Mouse (Mus musculus) midbrain, postnatal 0 days (tissue): ENCODE results near the gene Peli2. TPM values are rescaled to one million over a fixed set of nuclear protein-coding genes. Genes with fewer than 3 reads are reported as not detected.

ENCODE experiments used
- ATAC-seq: fragments of 200-750 bp; cut with Nextera tagmentation; 2 replicates; pipeline ENCODE4 v1.8.0; 2017; ENCODE audit warnings: moderate number of reproducible peaks, mild to moderate bottlenecking, moderate TSS enrichment, moderate library complexity; ENCODE audit not compliant: low FRiP score
- DNase-seq: peaks from one replicate; pipeline ENCODE4 v3.0.0-alpha.2; 2015; ENCODE audit warnings: low spot score
- H3K27ac ChIP-seq: fragments of 300-500 bp; sonication (generic); 2 replicates; pipeline ENCODE4 v1.5.1; 2014; ENCODE audit warnings: low read depth, mild to moderate bottlenecking, low read length, mixed read lengths
- H3K27me3 ChIP-seq: fragments of 300-500 bp; sonication (generic); 2 replicates; pipeline ENCODE4 v1.6.1; 2014; ENCODE audit warnings: low read length, control low read depth, mixed read lengths; ENCODE audit not compliant: insufficient read depth
- H3K36me3 ChIP-seq: fragments of 300-500 bp; sonication (generic); 2 replicates; pipeline ENCODE4 v1.6.1; 2014; ENCODE audit warnings: low read length, control low read depth, mixed read lengths; ENCODE audit not compliant: insufficient read depth
- H3K4me1 ChIP-seq: fragments of 300-500 bp; sonication (generic); 2 replicates; pipeline ENCODE4 v1.6.1; 2014; ENCODE audit warnings: mild to moderate bottlenecking, control low read depth, antibody characterized with exemption, low read length, mixed read lengths; ENCODE audit not compliant: insufficient read depth
- H3K4me2 ChIP-seq: fragments of 300-500 bp; sonication (generic); 2 replicates; pipeline ENCODE4 v1.6.1; 2014; ENCODE audit warnings: low read depth, mild to moderate bottlenecking, low read length, mixed read lengths; ENCODE audit not compliant: poor library complexity, severe bottlenecking
- H3K4me3 ChIP-seq: fragments of 300-500 bp; sonication (generic); 2 replicates; pipeline ENCODE4 v1.5.1; 2014; ENCODE audit warnings: low read depth, mild to moderate bottlenecking, low read length, moderate library complexity
- H3K9ac ChIP-seq: fragments of 300-500 bp; sonication (generic); replicated peaks from 2 replicates; pipeline ENCODE4 v1.6.1; 2014; ENCODE audit warnings: mild to moderate bottlenecking, low read length, moderate library complexity, mixed read lengths; ENCODE audit not compliant: poor library complexity, severe bottlenecking
- H3K9me3 ChIP-seq: fragments of 300-500 bp; sonication (generic); 2 replicates; pipeline ENCODE4 v1.6.1; 2016; ENCODE audit warnings: low read length, control low read depth
- CTCF ChIP-seq: IDR thresholded peaks from 2 replicates; pipeline ENCODE4 v1.5.1; 2016; ENCODE audit warnings: antibody characterized with exemption, mild to moderate bottlenecking
- WGBS: fragments of 180-500 bp; shearing (Covaris S2); extraction: QIAGEN DNeasy Blood & Tissue Kit; methylation state at CpG from one replicate; pipeline ENCODE4 v1.1.7; 2014; 5-methylcytosine and 5-hydroxymethylcytosine counted together
- polyA plus RNA-seq: library from polyadenylated mRNA; unstranded; fragments of >200 nt; fragmentation: Nextera tagmentation; extraction: Ambion mirVana; gene quantifications from 2 replicates; pipeline ENCODE4 v1.2.1, GENCODE M21; 2015
- total RNA-seq: library from RNA; depleted of rRNA; stranded (reverse); fragments of >200 nt; gene quantifications from 2 replicates; pipeline ENCODE4 v1.2.3, GENCODE M21; 2014

The Peli2 gene
- total and polyA plus RNA-seq, 2 experiments from 2014 or later, result 6.5 to 22.3 TPM

DNA sequence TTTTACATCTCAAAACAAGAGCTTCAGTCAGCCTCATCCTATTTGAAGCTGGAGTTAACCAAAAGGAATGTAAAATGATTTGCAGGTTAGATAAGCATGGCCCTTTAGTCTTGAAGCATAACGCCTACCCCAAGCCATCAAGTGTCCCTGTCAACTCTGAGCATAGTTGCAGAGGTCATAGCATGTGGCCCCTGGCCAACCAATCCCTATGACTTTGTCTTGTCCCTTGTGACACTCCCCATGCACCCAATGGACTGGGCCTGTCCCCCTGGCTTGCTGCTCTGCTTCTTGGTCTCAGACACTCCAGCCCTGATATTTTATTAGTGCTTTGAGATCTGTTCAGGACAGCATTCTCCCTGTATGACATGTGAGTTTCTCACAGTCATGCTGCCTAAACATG, 30.3 kb downstream of the Peli2 start:
- no peak overlapping the region for H3K4me2 ChIP-seq
- DNase-seq (no peak), ATAC-seq (no peak)
- WGBS, result 88% methylated on average over 1 of the region's 1 CpGs
- TF ChIP-seq CTCF, result no peak
- no peak overlapping the region for H3K4me3 ChIP-seq
- no peaks in the 10 kb centered on the region for H3K27me3 ChIP-seq
- no peaks in the 10 kb centered on the region for H3K36me3 ChIP-seq
- no peak overlapping the region for H3K27ac ChIP-seq
- H3K9ac ChIP-seq, result no peak overlapping the region
- H3K9me3 ChIP-seq, result no peaks in the 10 kb centered on the region
- H3K4me1 ChIP-seq, result no peaks in the 10 kb centered on the region

DNA sequence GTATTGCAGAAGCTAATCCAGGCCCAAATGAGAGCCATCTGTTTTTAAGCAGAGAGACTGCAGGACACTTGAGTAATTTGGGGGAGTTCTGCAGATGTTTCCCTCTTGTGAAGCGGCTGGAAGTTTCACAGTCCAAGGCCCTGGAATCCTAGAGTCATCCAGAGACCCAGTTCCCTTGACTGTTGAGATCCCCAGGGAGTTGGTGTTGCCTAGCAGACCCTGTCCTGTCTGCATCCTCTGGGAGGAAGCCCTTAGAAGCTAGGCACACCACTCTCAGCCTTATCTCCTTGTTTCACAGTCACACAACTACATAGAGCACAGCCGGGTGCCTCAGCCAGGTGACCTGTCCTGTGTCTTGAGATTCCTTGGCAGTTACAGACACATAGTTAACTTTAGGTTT, 30.9 kb downstream of the Peli2 start:
- no peaks in the 10 kb centered on the region for H3K27me3 ChIP-seq
- H3K9me3 ChIP-seq, result no peaks in the 10 kb centered on the region
- no peak overlapping the region for H3K9ac ChIP-seq
- H3K4me3 ChIP-seq, result no peak overlapping the region
- no peak for TF ChIP-seq CTCF
- WGBS, result 95% methylated on average over 2 of the region's 2 CpGs
- no peaks in the 10 kb centered on the region for H3K4me1 ChIP-seq
- no peaks in the 10 kb centered on the region for H3K36me3 ChIP-seq
- no peak for ATAC-seq
- no peak overlapping the region for H3K4me2 ChIP-seq
- H3K27ac ChIP-seq, result no peak overlapping the region
- DNase-seq, result no peak

DNA sequence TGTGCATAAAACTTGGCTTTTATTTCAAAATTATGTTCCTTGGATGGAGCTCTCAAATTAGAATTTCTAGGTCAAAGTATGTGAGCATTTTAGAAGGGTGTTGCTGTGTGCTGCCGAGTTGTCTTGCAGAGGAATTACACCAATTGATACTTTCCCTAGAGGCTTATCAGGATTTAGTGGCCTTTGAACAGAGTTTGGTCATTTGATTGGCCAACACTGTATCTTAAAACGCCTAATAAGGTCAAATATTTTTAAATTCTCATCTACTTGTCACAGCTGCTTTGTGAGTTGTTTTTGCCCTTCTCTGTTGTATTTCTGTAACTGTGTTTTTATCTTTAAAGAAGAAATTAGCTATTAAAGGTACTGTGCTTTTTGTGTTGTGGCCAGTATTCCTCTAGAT, 32.4 kb downstream of the Peli2 start:
- no peaks in the 10 kb centered on the region for H3K27me3 ChIP-seq
- WGBS, result 68% methylated on average over 2 of the region's 2 CpGs
- no peak overlapping the region for H3K9ac ChIP-seq
- DNase-seq, result no peak
- no peaks in the 10 kb centered on the region for H3K4me1 ChIP-seq
- no peak overlapping the region for H3K4me2 ChIP-seq
- no peaks in the 10 kb centered on the region for H3K36me3 ChIP-seq
- no peak overlapping the region for H3K4me3 ChIP-seq
- no peak overlapping the region for H3K27ac ChIP-seq
- no peak for TF ChIP-seq CTCF
- no peak for ATAC-seq
- H3K9me3 ChIP-seq, result no peaks in the 10 kb centered on the region

DNA sequence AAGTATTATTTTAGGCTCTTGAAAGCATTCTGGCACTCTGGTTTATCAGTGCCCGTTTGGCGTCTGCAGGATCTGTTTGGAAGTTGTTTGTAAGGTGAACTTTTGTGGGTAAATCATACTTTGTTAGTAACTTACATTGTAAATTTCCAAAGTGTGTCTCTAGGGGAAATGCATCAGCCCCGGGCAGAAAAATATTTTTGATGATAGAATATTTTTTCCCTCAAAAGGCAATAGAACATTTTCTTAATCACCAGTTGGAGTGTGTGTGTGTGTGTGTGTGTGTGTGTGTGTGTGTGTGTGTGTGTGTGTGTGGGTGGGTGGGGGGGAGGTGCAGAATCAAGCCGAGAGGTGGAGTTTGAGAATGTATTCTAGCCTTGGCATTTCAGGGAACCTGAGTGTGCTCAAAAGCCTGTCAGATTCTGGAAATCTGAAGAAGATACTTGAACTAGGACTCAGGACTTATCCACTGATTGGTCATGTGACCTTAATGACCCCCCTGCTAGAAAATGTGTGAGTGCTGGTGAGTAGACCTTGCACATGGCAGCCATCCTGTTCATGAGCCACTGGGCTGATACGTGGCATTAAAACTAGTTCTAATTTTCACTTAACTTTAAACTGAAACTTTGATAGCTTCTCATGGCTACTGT, 33.4 kb downstream of the Peli2 start:
- Histone ChIP-seq H3K9ac (no peak overlapping the region), H3K36me3 (no peaks in the 10 kb centered on the region), H3K27ac (no peak overlapping the region), H3K9me3 (no peaks in the 10 kb centered on the region), H3K4me3 (no peak overlapping the region), H3K4me2 (no peak overlapping the region), H3K4me1 (no peaks in the 10 kb centered on the region), H3K27me3 (no peaks in the 10 kb centered on the region)
- WGBS, result 82% methylated on average over 5 of the region's 5 CpGs
- no peak for ATAC-seq
- no peak for TF ChIP-seq CTCF
- DNase-seq, result no peak

DNA sequence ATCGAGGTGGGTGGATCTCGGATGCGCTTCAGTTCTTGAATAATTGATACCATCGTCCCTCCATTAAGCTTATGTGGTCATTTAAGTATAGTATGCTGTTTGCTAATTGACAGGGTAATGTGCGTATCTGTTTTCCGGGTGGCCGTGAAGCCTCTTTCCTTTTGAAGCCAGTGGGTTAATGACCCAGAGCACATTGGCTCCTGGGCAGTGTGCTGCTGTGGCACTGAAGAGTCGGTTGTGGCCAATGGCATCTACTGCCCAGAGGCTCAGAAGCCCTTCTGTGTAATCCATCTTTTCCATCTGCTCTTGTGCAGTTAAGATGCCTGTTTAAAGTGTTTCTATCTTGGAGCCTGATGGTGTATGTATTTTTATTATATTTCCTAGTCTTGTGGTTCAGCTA, 34.0 kb downstream of the Peli2 start:
- Histone ChIP-seq H3K9ac (no peak overlapping the region), H3K9me3 (no peaks in the 10 kb centered on the region), H3K36me3 (no peaks in the 10 kb centered on the region), H3K4me1 (no peaks in the 10 kb centered on the region), H3K27ac (no peak overlapping the region), H3K4me3 (no peak overlapping the region), H3K27me3 (no peaks in the 10 kb centered on the region), H3K4me2 (no peak overlapping the region)
- ATAC-seq, result no peak
- no peak for DNase-seq
- 74% methylated on average over 8 of the region's 8 CpGs for WGBS
- no peak for TF ChIP-seq CTCF

DNA sequence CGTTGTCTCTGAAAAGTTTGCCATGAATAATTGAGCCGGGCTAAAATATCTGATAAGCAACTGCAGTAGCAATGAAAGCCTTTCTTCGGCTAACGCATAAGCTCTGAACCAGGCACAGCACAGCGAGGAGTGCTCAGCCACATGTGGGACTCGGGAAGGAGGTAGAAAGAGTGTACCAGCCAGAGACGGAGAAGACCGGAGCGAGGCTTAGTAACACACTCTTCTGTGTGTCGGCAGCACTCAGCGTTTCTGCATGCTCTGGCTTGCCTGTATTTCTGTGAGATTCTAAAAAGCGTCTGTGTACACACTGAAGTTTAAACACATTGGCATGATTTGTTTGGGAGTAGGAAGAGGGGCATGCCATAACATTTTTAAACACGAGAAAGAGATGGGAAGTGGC, 34.5 kb downstream of the Peli2 start:
- no peaks in the 10 kb centered on the region for H3K27me3 ChIP-seq
- H3K4me3 ChIP-seq, result no peak overlapping the region
- H3K36me3 ChIP-seq, result no peaks in the 10 kb centered on the region
- 71% methylated on average over 13 of the region's 13 CpGs for WGBS
- no peak for DNase-seq
- ATAC-seq, result no peak
- H3K4me2 ChIP-seq, result no peak overlapping the region
- no peaks in the 10 kb centered on the region for H3K9me3 ChIP-seq
- H3K4me1 ChIP-seq, result no peaks in the 10 kb centered on the region
- no peak for TF ChIP-seq CTCF
- H3K27ac ChIP-seq, result no peak overlapping the region
- no peak overlapping the region for H3K9ac ChIP-seq
